Mouse (Mus musculus) liver, adult 2 months (tissue): ENCODE results near the gene Glt8d2.

Source experiments
- CTCF ChIP-seq: fragments of 200-500 bp; IDR thresholded peaks from 2 replicates; pipeline ENCODE4 v1.5.1; 2011; ENCODE audit warnings: low read depth, low read length, control low read depth
- POLR2A ChIP-seq: fragments of 200-500 bp; IDR thresholded peaks from 2 replicates; pipeline ENCODE4 v1.6.1; 2011; ENCODE audit warnings: low read length, control low read depth; ENCODE audit not compliant: insufficient read depth; ENCODE audit errors: extremely low read depth

- TF ChIP-seq CTCF (no peak), POLR2A (no peak)
Observed at GRCm38 (mm10) chr10:82646083-82646482, 44.4 kb downstream of the Glt8d2 start.
